Mouse (Mus musculus) spleen, adult 2 months (tissue): ENCODE data around the gene Pitpnm3.

ENCODE experiments used
- CTCF ChIP-seq: fragments of 200-500 bp; IDR thresholded peaks from 2 replicates; pipeline ENCODE4 v1.5.1; 2011; ENCODE audit warnings: mild to moderate bottlenecking, inconsistent platforms; ENCODE audit not compliant: insufficient read depth, insufficient read length, insufficient replicate concordance; ENCODE audit errors: extremely low read depth
- POLR2A ChIP-seq: fragments of 200-500 bp; IDR thresholded peaks from 2 replicates; pipeline ENCODE4 v1.6.1; 2011; ENCODE audit warnings: low read depth, low read length, inconsistent platforms

- no peak for TF ChIP-seq CTCF
- TF ChIP-seq POLR2A: no peak
Measured at GRCm38 (mm10) chr11:72118630-72119029, 16.9 kb downstream of the Pitpnm3 start.
